Mouse (Mus musculus): ENCODE measurements around the gene Rnf216.

Rnf216 gene

GRCm38 (mm10) chr5:142960775-142961271, 152.0 kb downstream of the Rnf216 start:
- DNase-seq (ENCODE audit: low read depth, low spot score): no peak

- peak; percentile 85 for DNase-seq (ENCODE audit: low read depth, low spot score)
Measured at GRCm38 (mm10) chr5:142959576-142960556, 152.9 kb downstream of the Rnf216 start, which contains the start of gene Fscn1. Gene Fscn1 (plus strand): TSS chr5:142960343.

GRCm38 (mm10) chr5:142959156-142959555, 153.6 kb downstream of the Rnf216 start:
- DNase-seq (ENCODE audit: low read depth, low spot score): no peak

- no peak for DNase-seq (ENCODE audit: low read depth, low spot score)
Measured at GRCm38 (mm10) chr5:142958464-142958863, 154.3 kb downstream of the Rnf216 start.

GRCm38 (mm10) chr5:142956956-142957703, 155.7 kb downstream of the Rnf216 start:
- DNase-seq (ENCODE audit: low read depth, low spot score): no peak

GRCm38 (mm10) chr5:142953641-142954040, 159.2 kb downstream of the Rnf216 start:
- no peak for DNase-seq (ENCODE audit: low read depth, low spot score)

- no peak for DNase-seq (ENCODE audit: low read depth, low spot score)
Measured at GRCm38 (mm10) chr5:142950405-142950804, 162.4 kb downstream of the Rnf216 start.

- no peak for DNase-seq (ENCODE audit: low read depth, low spot score)
Measured at GRCm38 (mm10) chr5:142949580-142949979, 163.2 kb downstream of the Rnf216 start.

- DNase-seq (ENCODE audit: low read depth, low spot score): no peak
Measured at GRCm38 (mm10) chr5:142947460-142947859, 165.3 kb downstream of the Rnf216 start.

- no peak for DNase-seq (ENCODE audit: low read depth, low spot score)
Measured at GRCm38 (mm10) chr5:142944979-142945682, 167.7 kb downstream of the Rnf216 start.
